Mouse (Mus musculus) liver, embryonic 11.5 days (tissue): Measurements from ENCODE around the gene Fam25c. TPM values are rescaled to one million over a fixed set of nuclear protein-coding genes. Genes with fewer than 3 reads are reported as not detected.

Experiments
- ATAC-seq: fragments of 200-750 bp; cut with Nextera tagmentation; replicated peaks from 2 replicates; pipeline ENCODE4 v1.8.0; 2017; ENCODE audit warnings: moderate number of reproducible peaks, mild to moderate bottlenecking, moderate TSS enrichment, moderate library complexity; ENCODE audit not compliant: low FRiP score
- DNase-seq: peaks from one replicate; pipeline ENCODE4 v3.0.0-alpha.2; 2017; ENCODE audit warnings: low spot score
- H3K27ac ChIP-seq: fragments of 300-500 bp; sonication (generic); 2 replicates; pipeline ENCODE4 v1.5.1; 2014; ENCODE audit warnings: mild to moderate bottlenecking, low read depth, low read length, control low read depth
- H3K27me3 ChIP-seq: fragments of 300-500 bp; sonication (generic); replicated peaks from 2 replicates; pipeline ENCODE4 v1.6.1; 2014; ENCODE audit warnings: low read length, mixed read lengths; ENCODE audit not compliant: control insufficient read depth, insufficient read depth
- H3K36me3 ChIP-seq: fragments of 300-500 bp; sonication (generic); 2 replicates; pipeline ENCODE4 v1.6.1; 2014; ENCODE audit warnings: mild to moderate bottlenecking, low read length, moderate library complexity, mixed read lengths; ENCODE audit not compliant: control insufficient read depth, insufficient read depth
- H3K4me1 ChIP-seq: fragments of 300-500 bp; sonication (generic); replicated peaks from 2 replicates; pipeline ENCODE4 v1.6.1; 2014; ENCODE audit warnings: low read length, mixed read lengths; ENCODE audit not compliant: control insufficient read depth, insufficient read depth
- H3K4me2 ChIP-seq: fragments of 300-500 bp; sonication (generic); 2 replicates; pipeline ENCODE4 v1.6.1; 2014; ENCODE audit warnings: mild to moderate bottlenecking, control low read depth, moderate library complexity
- H3K4me3 ChIP-seq: fragments of 300-500 bp; sonication (generic); 2 replicates; pipeline ENCODE4 v1.5.1; 2014; ENCODE audit warnings: low read depth, low read length, control low read depth
- H3K9ac ChIP-seq: fragments of 300-500 bp; sonication (generic); 2 replicates; pipeline ENCODE4 v1.6.1; 2014; ENCODE audit warnings: low read depth, low read length, control low read depth
- H3K9me3 ChIP-seq: fragments of 300-500 bp; sonication (generic); 2 replicates; pipeline ENCODE4 v1.6.1; 2016; ENCODE audit warnings: low read length, inconsistent platforms, mixed read lengths; ENCODE audit not compliant: control insufficient read depth
- WGBS: fragments of 180-500 bp; shearing (Covaris S2); extraction: QIAGEN DNeasy Blood & Tissue Kit; methylation state at CpG from one replicate; pipeline ENCODE4 v1.1.7; 2014; 5-methylcytosine and 5-hydroxymethylcytosine counted together
- polyA plus RNA-seq: library from polyadenylated mRNA; unstranded; fragments of >200 nt; fragmentation: Nextera tagmentation; extraction: Ambion mirVana; gene quantifications from 2 replicates; pipeline ENCODE4 v1.2.1, GENCODE M21; 2014

The Fam25c gene
- polyA plus RNA-seq, 1 experiment from 2014 or later = 0.66 TPM

DNA sequence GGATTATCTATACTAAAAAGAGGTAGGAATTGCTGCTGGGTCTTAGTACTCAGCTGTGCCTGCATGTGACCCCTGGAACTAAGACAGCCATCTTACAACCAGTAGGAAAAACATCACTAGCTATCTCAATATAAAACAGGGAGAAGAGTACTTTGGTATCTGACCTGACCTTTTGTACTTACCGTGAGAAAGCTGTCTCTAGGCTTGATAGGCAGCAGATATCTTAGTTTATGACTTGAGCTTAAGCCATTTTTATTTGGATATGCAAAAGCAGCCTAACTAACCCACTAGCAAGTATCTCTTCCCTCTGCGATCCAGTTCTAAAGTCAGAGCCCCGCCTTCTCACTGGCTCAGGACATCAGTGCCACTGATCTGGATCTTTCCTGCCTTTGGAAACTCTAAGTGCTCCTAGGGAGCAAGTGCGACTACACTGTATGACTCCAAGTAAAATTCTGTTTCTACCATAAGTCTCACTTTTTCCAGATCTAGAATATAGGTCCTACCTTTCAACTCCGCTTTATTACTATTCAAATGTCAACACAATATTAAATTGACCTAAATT, 52.5 kb downstream of the Fam25c start:
- Histone ChIP-seq H3K4me3 (no peak overlapping the region), H3K27me3 (no peaks in the 10 kb centered on the region), H3K27ac (no peak overlapping the region), H3K4me2 (no peak overlapping the region), H3K9me3 (no peaks in the 10 kb centered on the region), H3K4me1 (no peaks in the 10 kb centered on the region), H3K9ac (no peak overlapping the region), H3K36me3 (0 out of 2 replicates have a peak, but pooled peaks cover 2% of the 10 kb centered on the region)
- DNase-seq (no peak), ATAC-seq (no peak)
- WGBS = 72% methylated on average over 5 of the region's 5 CpGs

Other genes starting within 250 kb of the Fam25c start
- 0.04 and 0.06 TPM in 2 replicates for gene Npy4r, start 202.9 kb downstream of the Fam25c start, polyA plus RNA-seq
- 0.03 and 0.16 TPM in 2 replicates for gene Gprin2, start 153.8 kb downstream of the Fam25c start, polyA plus RNA-seq
- gene Syt15, start 135.8 kb downstream of the Fam25c start, polyA plus RNA-seq = 0.21 and 0.29 TPM in 2 replicates
- gene Shld2, start 44.9 kb downstream of the Fam25c start, polyA plus RNA-seq = 10.5 and 15.4 TPM in 2 replicates
- gene Glud1, start 44.7 kb downstream of the Fam25c start, polyA plus RNA-seq = 182 and 192 TPM in 2 replicates
- 1.6 and 1.8 TPM in 2 replicates for gene Sncg, start 19.4 kb upstream of the Fam25c start, polyA plus RNA-seq
- gene Mmrn2, start 20.0 kb upstream of the Fam25c start, polyA plus RNA-seq = 5.3 and 6.2 TPM in 2 replicates
- gene Bmpr1a, start 147.9 kb upstream of the Fam25c start, polyA plus RNA-seq = 17.4 and 18.0 TPM in 2 replicates
- not detected in 2 replicates for gene 9230112D13Rik, start 167.4 kb upstream of the Fam25c start, polyA plus RNA-seq
- gene Ldb3, start 233.2 kb upstream of the Fam25c start, polyA plus RNA-seq = 0.38 and 2.7 TPM in 2 replicates
- not detected in 2 replicates for gene Opn4, start 244.7 kb upstream of the Fam25c start, polyA plus RNA-seq